Comparison of ENCODE assay signal across 8 mouse cellular contexts in genomic region chr6:86584296-86585015, GRCm38 (mm10). TPM values are rescaled to one million over a fixed set of nuclear protein-coding genes. Genes with fewer than 3 reads are reported as not detected.
DNase-seq lines count a peak whose midpoint lies in the region; ATAC-seq lines count a peak whose summit lies in the region.

No protein-coding gene starts in this region.

- ATAC-seq in CD4-positive, CD25-positive, alpha-beta regulatory T cell, adult 4 months: peak; percentile 37
- peak; percentile 32; the same call in 1 of the 2 replicates for ATAC-seq in heart, embryonic 15.5 days (replicated peaks; ENCODE audit: insufficient number of reproducible peaks, insufficient read depth, low FRiP score, low read depth)
- peak; percentile 19; the same call in 1 of the 2 replicates for ATAC-seq in liver, embryonic 16.5 days (ENCODE audit: low read depth)
- ATAC-seq in monocyte, adult 5-6 weeks (replicated peaks; ENCODE audit: insufficient number of reproducible peaks, low FRiP score, low TSS enrichment, poor library complexity, severe bottlenecking): no peak; the same call in 1 of the 2 replicates

- peak overlapping the region; percentile 55 for H3K9ac ChIP-seq in heart, embryonic 15.5 days
- H3K9ac ChIP-seq in liver, embryonic 16.5 days (ENCODE audit: low read depth, low read length): peak overlapping the region; percentile 41

- H3K4me3 ChIP-seq in forebrain, embryonic 10.5 days: peak overlapping the region; percentile 39
- H3K4me3 ChIP-seq in heart, embryonic 15.5 days: peak overlapping the region; percentile 41
- H3K4me3 ChIP-seq in liver, embryonic 16.5 days (ENCODE audit: low read depth, low read length): peak overlapping the region; percentile 26

- H3K27me3 ChIP-seq in forebrain, embryonic 10.5 days (ENCODE audit: poor library complexity, severe bottlenecking): no peaks in the 10 kb centered on the region
- H3K27me3 ChIP-seq in heart, embryonic 15.5 days: no peaks in the 10 kb centered on the region
- H3K27me3 ChIP-seq in liver, embryonic 16.5 days (ENCODE audit: control insufficient read depth, insufficient read depth, low read depth, low read length): no peaks in the 10 kb centered on the region

- H3K27ac ChIP-seq in forebrain, embryonic 10.5 days: peak overlapping the region; percentile 84
- peak overlapping the region; percentile 94 for H3K27ac ChIP-seq in heart, embryonic 15.5 days
- peak overlapping the region; percentile 62; the same call in 1 of the 2 replicates for H3K27ac ChIP-seq in liver, embryonic 16.5 days (ENCODE audit: low read length)

- H3K36me3 ChIP-seq in forebrain, embryonic 10.5 days (replicated peaks): no peaks in the 10 kb centered on the region
- H3K36me3 ChIP-seq in heart, embryonic 15.5 days: no peaks in the 10 kb centered on the region
- no peaks in the 10 kb centered on the region for H3K36me3 ChIP-seq in liver, embryonic 16.5 days (ENCODE audit: control insufficient read depth, insufficient read depth)

- H3K9me3 ChIP-seq in forebrain, embryonic 10.5 days: no peaks in the 10 kb centered on the region
- H3K9me3 ChIP-seq in heart, embryonic 15.5 days (replicated peaks): no peaks in the 10 kb centered on the region
- no peaks in the 10 kb centered on the region for H3K9me3 ChIP-seq in liver, embryonic 16.5 days (replicated peaks; ENCODE audit: control insufficient read depth, low read length)

- peak; percentile 68 to 71 for DNase-seq in adrenal gland, postnatal 36 days
- DNase-seq in forebrain, embryonic 10.5 days (ENCODE audit: extremely low spot score, low spot score): no peak
- DNase-seq in layer of hippocampus, adult 11-12 months (ENCODE audit: low spot score): peak; percentile 79
- DNase-seq in ovary, postnatal 36 days (ENCODE audit: low spot score): peak; percentile 57

- peaks cover 22% of the 10 kb centered on the region for H3K4me1 ChIP-seq in forebrain, embryonic 10.5 days
- H3K4me1 ChIP-seq in heart, embryonic 15.5 days (replicated peaks): peaks cover 37% of the 10 kb centered on the region
- H3K4me1 ChIP-seq in liver, embryonic 16.5 days (ENCODE audit: control insufficient read depth, low read depth, low read length): peaks cover 16% of the 10 kb centered on the region

- peak overlapping the region; percentile 69 for H3K4me2 ChIP-seq in heart, embryonic 15.5 days
- peak overlapping the region; percentile 48 for H3K4me2 ChIP-seq in liver, embryonic 16.5 days (ENCODE audit: low read depth, low read length)

- 35% methylated on average over 14 of the region's 14 CpGs for WGBS in forebrain, embryonic 10.5 days
- WGBS in heart, embryonic 15.5 days: 28% methylated on average over 14 of the region's 14 CpGs
- 32% methylated on average over 14 of the region's 14 CpGs for WGBS in liver, embryonic 16.5 days (ENCODE audit: insufficient replicate concordance)

RNA-seq across cellular contexts. Expression of gene Asprv1, which starts 43.5 kb away (rescaled TPM):
- under 1 TPM in 1 of 2 experiments, not detected in 1; 0.20 TPM for polyA plus RNA-seq in CD4-positive, CD25-positive, alpha-beta regulatory T cell, adult 4 months (2017; shearing (Covaris generic))
- under 1 TPM in 1 of 2 experiments, not detected in 1; 0.20 TPM for total RNA-seq in adrenal gland, postnatal 36 days (2021)
- 0.16 and 0.32 TPM in 2 replicates for polyA plus RNA-seq in forebrain, embryonic 10.5 days (2016; fragmentation: Nextera tagmentation; extraction: Ambion mirVana)
- 0.57 and 0.84 TPM in 2 replicates for polyA plus RNA-seq in heart, embryonic 15.5 days (2015; fragmentation: Nextera tagmentation; extraction: Ambion mirVana)
- polyA plus RNA-seq in liver, embryonic 16.5 days (2015; fragmentation: Nextera tagmentation; extraction: Ambion mirVana): 2.3 and 2.9 TPM in 2 replicates
- 0.29 to 0.96 TPM in 2 of 3 replicates, not detected in the other for total RNA-seq in monocyte, adult 5-6 weeks (2017)

RNA-seq across cellular contexts. Expression of gene Pcbp1, which starts 58.3 kb away (rescaled TPM):
- polyA plus RNA-seq in CD4-positive, CD25-positive, alpha-beta regulatory T cell, adult 4 months (2017; shearing (Covaris generic)): 10 to 100 TPM; 18.5 to 35.3 TPM
- total RNA-seq in adrenal gland, postnatal 36 days (2021): 100 to 1,000 TPM; 316 to 364 TPM
- polyA plus RNA-seq in forebrain, embryonic 10.5 days (2016; fragmentation: Nextera tagmentation; extraction: Ambion mirVana): 305 and 358 TPM in 2 replicates
- polyA plus RNA-seq in heart, embryonic 15.5 days (2015; fragmentation: Nextera tagmentation; extraction: Ambion mirVana): 313 and 337 TPM in 2 replicates
- 82.3 and 84.0 TPM in 2 replicates for polyA plus RNA-seq in liver, embryonic 16.5 days (2015; fragmentation: Nextera tagmentation; extraction: Ambion mirVana)
- 36.4 to 57.1 TPM (median 52.3 TPM) in 3 replicates for total RNA-seq in monocyte, adult 5-6 weeks (2017)
